Mouse (Mus musculus) megakaryocyte, embryonic 14.5 days (primary cell): Measurements from ENCODE around the gene Med12.

ENCODE experiments used
- FLI1 ChIP-seq: IDR thresholded peaks from 2 replicates; pipeline ENCODE4 v1.6.1; 2012; ENCODE audit warnings: low read length, inconsistent platforms, mixed read lengths
- GATA1 ChIP-seq: IDR thresholded peaks from 3 replicates; pipeline ENCODE4 v1.6.1; 2012; ENCODE audit warnings: mixed read lengths, low read length, inconsistent platforms, borderline replicate concordance

DNA sequence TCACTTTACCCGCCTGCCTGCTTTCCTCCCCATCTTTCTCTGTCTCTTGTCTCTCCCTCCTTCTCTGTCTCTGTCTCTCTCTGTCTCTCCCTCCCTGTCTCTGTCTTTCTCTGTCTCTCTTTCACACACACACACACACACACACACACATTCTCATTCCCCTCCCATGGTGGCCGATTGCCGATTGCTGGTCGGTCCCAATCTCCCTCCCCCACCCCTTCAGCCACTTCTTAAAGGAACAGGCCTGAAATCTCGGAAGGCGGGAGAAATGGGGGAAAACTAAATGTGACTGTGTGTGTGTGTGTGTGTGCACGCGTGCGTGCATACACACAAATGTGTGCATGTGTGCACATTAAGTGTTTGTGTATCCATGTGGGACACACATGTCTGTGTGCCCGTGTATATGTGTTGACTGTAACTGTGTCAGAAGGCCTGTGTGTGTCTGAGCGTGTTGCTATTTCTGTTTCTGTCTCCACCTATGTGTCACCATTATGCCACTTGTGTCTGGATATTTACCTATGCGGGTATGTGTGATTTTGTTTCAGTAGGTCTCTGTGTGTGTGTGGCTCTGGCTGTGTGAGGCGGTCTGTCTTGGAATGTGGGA is 26.7 kb downstream of the Med12 start:
- TF ChIP-seq GATA1, result no peak
- no peak for TF ChIP-seq FLI1
